Mouse (Mus musculus) bone marrow, adult 2 months (tissue): ENCODE results near the gene Eya4. TPM values are rescaled to one million over a fixed set of nuclear protein-coding genes. Genes with fewer than 3 reads are reported as not detected.

ENCODE experiments used
- H3K27ac ChIP-seq: fragments of 200-500 bp; 2 replicates; pipeline ENCODE4 v1.5.1; 2012; ENCODE audit warnings: low read depth, mild to moderate bottlenecking, control low read depth, inconsistent platforms, low read length; ENCODE audit not compliant: control insufficient read depth, poor library complexity, insufficient read depth
- H3K4me1 ChIP-seq: fragments of 200-500 bp; 2 replicates; pipeline ENCODE4 v1.6.1; 2011; ENCODE audit warnings: low read length; ENCODE audit not compliant: control insufficient read depth, insufficient read depth
- H3K4me3 ChIP-seq: fragments of 200-500 bp; replicated peaks from 2 replicates; pipeline ENCODE3; 2011; ENCODE audit warnings: mild to moderate bottlenecking, low read depth, low read length, control low read depth; ENCODE audit not compliant: control insufficient read depth
- CTCF ChIP-seq: fragments of 200-500 bp; IDR thresholded peaks from 2 replicates; pipeline ENCODE4 v1.5.1; 2011; ENCODE audit warnings: low read length, control low read depth; ENCODE audit not compliant: control insufficient read depth, insufficient read depth
- POLR2A ChIP-seq: fragments of 200-500 bp; IDR thresholded peaks from 2 replicates; pipeline ENCODE4 v1.6.1; 2011; ENCODE audit warnings: low read depth, mild to moderate bottlenecking, control low read depth, low read length, borderline replicate concordance; ENCODE audit not compliant: control insufficient read depth
- WGBS: fragments of 180-500 bp; shearing (Covaris S2); methylation state at CpG from one replicate; pipeline ENCODE4 v1.1.7; 2018; 5-methylcytosine and 5-hydroxymethylcytosine counted together
- polyA plus RNA-seq: library from polyadenylated mRNA; stranded (reverse); fragments of >200 nt; gene quantifications from 2 replicates; pipeline ENCODE4 v1.2.4, GENCODE M21; 2011; ENCODE audit warnings: low replicate concordance; ENCODE audit not compliant: missing spikeins, insufficient read depth, insufficient read length

Gene Eya4
- polyA plus RNA-seq, 1 experiment: 1.1 TPM

DNA sequence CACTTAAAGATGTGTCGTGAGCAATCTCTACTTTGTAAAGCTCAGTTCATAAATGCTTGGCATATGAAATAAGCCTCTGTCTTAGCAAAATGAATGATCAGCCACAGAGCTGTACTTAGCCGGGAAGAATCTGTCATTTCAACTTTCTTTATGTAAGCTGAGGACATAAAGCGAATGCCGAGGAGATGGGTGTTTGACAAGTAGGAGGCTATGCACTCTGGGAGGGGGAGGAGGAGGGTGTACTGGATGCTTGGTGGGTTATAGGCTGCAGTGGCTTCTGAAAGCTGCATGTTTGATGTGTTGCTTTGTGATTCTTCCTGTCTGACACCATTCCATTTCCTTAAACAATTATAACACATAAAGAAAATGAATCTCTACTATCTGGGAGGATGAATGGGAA lies 133.8 kb downstream of the Eya4 start:
- Histone ChIP-seq H3K27ac (no peak overlapping the region), H3K4me1 (no peaks in the 10 kb centered on the region), H3K4me3 (no peak overlapping the region)
- TF ChIP-seq POLR2A: no peak
- no peak for TF ChIP-seq CTCF
- WGBS: 71% methylated on average over 4 of the region's 4 CpGs

DNA sequence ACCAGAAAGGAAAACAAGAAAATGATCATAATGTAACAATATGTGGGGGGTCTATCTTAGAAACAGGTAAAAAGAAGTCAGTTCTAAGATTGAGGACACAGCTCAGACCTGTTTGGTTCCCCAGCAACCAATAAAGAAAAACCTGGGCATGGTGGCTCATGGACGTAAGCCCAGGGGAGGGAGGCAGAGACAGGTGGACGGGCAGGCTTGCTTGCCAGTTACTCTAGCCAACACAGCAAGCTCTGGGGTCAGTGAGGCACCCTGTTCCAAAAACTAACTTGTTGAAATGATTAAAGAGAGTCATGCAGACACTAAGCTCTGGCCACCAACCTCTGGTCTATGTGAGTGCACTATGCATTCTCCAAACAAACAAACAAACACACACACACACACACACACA lies 139.2 kb downstream of the Eya4 start:
- no peak for TF ChIP-seq CTCF
- no peak for TF ChIP-seq POLR2A
- Histone ChIP-seq H3K4me3 (no peak overlapping the region), H3K4me1 (no peaks in the 10 kb centered on the region), H3K27ac (no peak overlapping the region)
- WGBS: 75% methylated on average over 2 of the region's 2 CpGs

DNA sequence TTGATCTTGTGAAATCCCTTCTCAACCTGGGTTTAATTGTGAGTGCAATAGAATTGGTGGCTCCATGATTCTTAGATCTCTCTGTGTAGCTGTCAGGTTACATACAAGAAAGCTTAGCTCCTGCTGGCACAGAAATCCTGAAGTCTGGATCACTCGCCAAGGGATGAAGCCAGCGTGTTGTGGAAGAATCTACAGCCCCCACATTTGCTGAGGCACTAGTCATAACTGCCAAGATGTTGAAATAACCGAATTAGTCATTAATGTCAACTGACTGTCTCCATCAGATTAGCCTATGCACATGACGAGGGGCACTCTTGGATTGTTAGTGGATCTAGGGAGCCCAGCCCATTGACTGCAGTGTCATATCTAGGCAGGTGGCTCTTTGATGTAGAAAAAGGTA lies 146.7 kb downstream of the Eya4 start:
- 71% methylated on average over 4 of the region's 4 CpGs for WGBS
- TF ChIP-seq CTCF (no peak), POLR2A (no peak)
- H3K27ac ChIP-seq: no peak overlapping the region
- no peaks in the 10 kb centered on the region for H3K4me1 ChIP-seq
- H3K4me3 ChIP-seq: no peak overlapping the region

DNA sequence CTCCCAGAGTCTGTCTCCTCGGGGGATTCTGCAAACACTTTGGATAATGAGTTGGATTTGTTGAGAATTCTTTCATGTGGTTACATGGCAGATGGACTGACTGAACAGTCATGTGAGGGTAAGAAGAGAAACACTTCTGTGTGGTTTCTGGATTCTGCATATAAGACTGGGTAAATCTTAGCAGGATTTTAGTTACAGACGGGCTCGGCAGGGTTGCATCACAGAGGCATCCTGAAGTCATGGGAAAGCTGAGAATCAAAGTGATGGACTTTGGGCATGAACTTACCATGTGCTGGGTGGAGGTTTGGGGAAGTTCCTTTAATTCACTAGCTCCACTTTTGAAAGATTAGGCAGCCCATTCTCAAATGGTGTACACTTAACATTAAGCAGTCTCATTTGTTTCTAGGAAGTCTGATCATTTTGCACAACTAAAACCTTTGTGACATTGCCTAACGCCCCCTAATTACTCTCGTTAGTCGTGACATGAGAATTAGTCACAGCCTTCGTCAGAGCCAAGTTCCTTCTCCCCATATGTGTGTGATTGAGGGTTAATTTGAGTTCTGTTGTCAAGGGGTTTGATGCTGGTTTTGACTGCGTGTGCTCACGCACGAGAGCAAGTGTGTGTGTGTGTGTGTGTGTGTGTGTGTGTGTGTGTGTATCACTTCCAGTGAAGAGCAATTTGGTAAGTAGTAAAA lies 147.3 kb downstream of the Eya4 start:
- no peaks in the 10 kb centered on the region for H3K4me1 ChIP-seq
- 71% methylated on average over 10 of the region's 10 CpGs for WGBS
- no peak for TF ChIP-seq CTCF
- TF ChIP-seq POLR2A: no peak
- H3K27ac ChIP-seq: no peak overlapping the region
- no peak overlapping the region for H3K4me3 ChIP-seq

DNA sequence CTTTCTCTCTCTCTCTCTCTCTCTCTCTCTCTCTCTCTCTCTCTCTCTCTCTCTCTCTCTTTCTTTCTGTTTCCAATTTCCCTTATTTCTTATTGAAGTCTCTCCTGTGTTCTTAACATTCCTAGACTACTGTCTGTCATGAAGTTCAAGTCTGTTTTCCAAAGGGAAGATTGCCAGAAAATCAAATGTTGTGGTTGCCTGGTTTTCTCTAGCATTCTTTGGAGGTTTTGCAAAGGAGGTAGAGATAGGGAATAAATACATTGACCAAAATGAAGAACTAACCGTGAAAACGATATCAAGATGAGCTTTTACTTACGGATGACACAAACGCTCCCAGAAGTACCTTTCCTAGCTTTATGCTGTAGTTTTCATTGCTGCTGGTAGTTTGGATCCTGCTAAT lies 148.0 kb downstream of the Eya4 start:
- Histone ChIP-seq H3K4me3 (no peak overlapping the region), H3K4me1 (no peaks in the 10 kb centered on the region), H3K27ac (no peak overlapping the region)
- 82% methylated on average over 4 of the region's 4 CpGs for WGBS
- TF ChIP-seq CTCF (no peak), POLR2A (no peak)

GRCm38 (mm10) chr10:23198251-23198650 lies 152.3 kb downstream of the Eya4 start:
- Histone ChIP-seq H3K4me3 (no peak overlapping the region), H3K27ac (no peak overlapping the region), H3K4me1 (no peaks in the 10 kb centered on the region)
- no peak for TF ChIP-seq CTCF
- TF ChIP-seq POLR2A: no peak
- 72% methylated on average over 5 of the region's 5 CpGs for WGBS

DNA sequence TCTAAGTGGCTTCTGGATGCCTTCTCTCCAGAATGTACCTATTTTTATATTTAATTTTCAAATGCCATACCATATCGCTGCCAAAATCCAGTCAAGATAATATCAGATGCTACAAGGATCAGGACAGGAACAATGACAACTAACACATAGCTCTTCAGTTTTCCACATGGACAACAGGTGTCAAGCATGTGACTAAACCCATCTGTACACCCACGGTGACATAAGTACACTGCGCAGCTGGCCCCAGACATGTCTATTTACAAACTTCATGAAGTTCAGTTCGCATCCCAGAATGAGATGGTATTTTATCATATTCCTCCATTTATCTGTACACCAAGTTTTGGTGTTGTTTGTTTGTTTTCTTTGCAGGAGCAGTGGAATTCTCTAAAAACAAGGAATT lies 154.2 kb downstream of the Eya4 start:
- Histone ChIP-seq H3K4me3 (no peak overlapping the region), H3K27ac (no peak overlapping the region), H3K4me1 (no peaks in the 10 kb centered on the region)
- TF ChIP-seq CTCF: no peak
- no peak for TF ChIP-seq POLR2A
- WGBS: 82% methylated on average over 4 of the region's 4 CpGs

GRCm38 (mm10) chr10:23195337-23195736 lies 155.2 kb downstream of the Eya4 start:
- H3K4me1 ChIP-seq: no peaks in the 10 kb centered on the region
- no peak overlapping the region for H3K4me3 ChIP-seq
- 75% methylated on average over 2 of the region's 2 CpGs for WGBS
- TF ChIP-seq CTCF: no peak
- TF ChIP-seq POLR2A: no peak
- no peak overlapping the region for H3K27ac ChIP-seq

DNA sequence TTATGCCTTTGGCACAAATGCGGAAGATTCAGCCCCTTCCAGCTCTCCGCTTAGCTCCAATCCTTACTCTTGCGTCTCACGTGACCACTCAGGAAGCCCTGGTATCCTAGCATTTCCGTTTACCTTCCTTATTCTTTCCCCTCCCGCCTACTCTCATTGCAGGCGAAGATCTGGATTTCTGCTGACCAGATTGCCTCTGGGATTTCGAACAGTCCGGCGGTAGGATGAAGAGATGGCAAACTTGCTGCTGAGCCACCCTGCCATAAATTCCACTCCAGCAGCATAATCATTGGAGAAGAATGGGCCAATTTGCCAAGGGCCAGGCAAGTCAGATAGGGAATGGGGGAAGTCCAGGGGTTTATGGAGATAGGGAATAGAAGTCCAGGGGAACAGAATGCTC lies 160.8 kb downstream of the Eya4 start:
- WGBS: 73% methylated on average over 10 of the region's 10 CpGs
- no peaks in the 10 kb centered on the region for H3K4me1 ChIP-seq
- H3K4me3 ChIP-seq: no peak overlapping the region
- no peak overlapping the region for H3K27ac ChIP-seq
- no peak for TF ChIP-seq POLR2A
- TF ChIP-seq CTCF: no peak
